Mouse (Mus musculus): ENCODE measurements around the gene E030030I06Rik. TPM values are rescaled to one million over a fixed set of nuclear protein-coding genes. Genes with fewer than 3 reads are reported as not detected.
"Not testable (repeated sequence)": the region's sequence is repeated elsewhere in the genome, so short reads cannot be mapped to it uniquely, and the experiment has no call there.

The E030030I06Rik gene
- total and polyA plus RNA-seq, 3 experiments, result 0.34 to 2.6 TPM; not detected in 1

DNA sequence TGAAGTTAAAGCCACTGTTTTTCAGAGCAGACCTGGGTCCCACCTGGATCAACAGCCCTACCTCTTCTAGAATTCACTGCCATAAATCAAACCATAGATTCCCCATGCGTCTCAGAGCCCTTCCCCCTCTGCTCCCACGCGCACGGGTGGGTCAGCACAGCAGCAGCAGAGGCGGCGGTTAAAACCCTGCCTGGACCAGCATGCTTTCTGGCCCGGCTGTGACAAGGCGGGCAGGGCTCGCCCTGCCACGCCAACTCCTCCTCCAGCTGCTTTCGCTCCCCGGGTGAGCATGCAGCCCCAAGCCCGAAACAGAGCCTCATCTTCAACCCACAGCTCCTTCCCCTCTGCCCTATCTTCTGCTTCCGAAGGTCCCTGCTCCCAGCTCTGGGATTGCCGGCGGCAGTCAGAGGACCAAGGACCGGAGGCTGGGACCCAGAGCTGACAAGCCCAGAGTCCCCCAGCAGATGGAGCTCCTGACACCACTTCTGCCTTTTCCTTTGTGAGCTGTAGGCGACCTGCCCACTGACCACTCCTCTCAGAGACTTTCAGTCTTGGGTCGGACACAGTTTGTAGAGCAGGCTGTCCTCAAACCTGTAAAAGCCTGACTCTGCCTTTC is 8.3 kb downstream of the E030030I06Rik start:
- Histone ChIP-seq H3K36me3 (replicated peaks) (no peaks in the 10 kb centered on the region), H3K27me3 (ENCODE audit: insufficient read depth, low read length) (no peaks in the 10 kb centered on the region), H3K4me1 (ENCODE audit: insufficient read depth, low read depth, low read length) (no peaks in the 10 kb centered on the region), H3K4me3 (ENCODE audit: low read depth, low read length) (no peak overlapping the region; the same call in 1 of the 2 replicates), H3K9me3 (replicated peaks) (no peaks in the 10 kb centered on the region)
- no peak for TF ChIP-seq TAL1 (conservative IDR thresholded peaks at IDR 0.05; ENCODE audit: low read depth, low read length)
- no peak for TF ChIP-seq POLR2AphosphoS5 (IDR thresholded peaks at IDR 0.05; ENCODE audit: insufficient replicate concordance, low read depth, low read length)
- TF ChIP-seq GATA1 (IDR thresholded peaks at IDR 0.05; ENCODE audit: borderline replicate concordance, low read length), result no peak
- TF ChIP-seq CTCF (IDR thresholded peaks at IDR 0.05; ENCODE audit: low read depth, low read length), result no peak
- no peak for TF ChIP-seq GATA2 (IDR thresholded peaks at IDR 0.05; ENCODE audit: borderline replicate concordance, low read depth, low read length)
- no peak for ATAC-seq (ENCODE audit: extremely low read depth, insufficient number of reproducible peaks, low FRiP score, poor library complexity, severe bottlenecking)
- no peak for DNase-seq (ENCODE audit: low spot score)

DNA sequence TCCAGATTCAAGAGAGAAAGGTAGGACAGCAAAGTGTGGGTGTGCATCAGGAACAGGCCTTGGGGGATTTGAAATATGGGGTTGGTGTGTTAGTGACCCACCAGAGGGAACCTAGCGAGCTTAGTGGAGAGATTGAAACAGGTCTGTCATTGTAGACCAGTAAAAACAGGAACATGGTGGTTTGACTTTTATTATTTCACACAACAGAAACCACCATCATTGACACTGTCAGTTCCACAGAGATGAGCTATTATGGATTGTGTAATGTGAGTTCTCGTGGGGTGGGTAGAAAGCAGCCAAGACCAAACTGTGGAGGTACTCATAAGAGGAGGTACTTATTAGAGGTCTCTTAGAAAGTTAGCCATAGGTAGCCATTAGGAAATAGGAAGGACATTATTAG is 74.5 kb downstream of the E030030I06Rik start:
- no peak overlapping the region for H3K4me3 ChIP-seq (ENCODE audit: low read depth, low read length)

DNA sequence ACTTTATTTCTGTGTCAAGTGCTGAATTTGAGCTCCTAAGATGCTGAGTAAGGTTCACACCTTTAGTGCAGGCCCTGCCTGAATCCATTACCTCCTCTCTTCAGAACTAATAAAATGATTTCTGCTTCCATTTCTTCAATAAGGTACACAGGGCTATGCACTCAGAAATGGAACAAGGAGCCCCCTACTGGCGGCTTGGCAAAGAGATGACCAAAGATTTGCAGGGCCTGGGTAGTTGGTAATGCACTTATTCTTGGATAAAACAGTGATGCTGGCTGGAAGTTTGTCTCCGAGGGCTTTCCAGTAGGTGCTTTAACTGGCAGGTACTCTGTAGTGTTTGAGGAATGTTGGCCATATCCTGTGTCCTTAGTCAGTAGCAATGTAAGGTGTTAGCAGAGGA is 76.3 kb downstream of the E030030I06Rik start:
- TF ChIP-seq TAL1 (conservative IDR thresholded peaks at IDR 0.05; ENCODE audit: low read depth, low read length) (no peak), CTCF (IDR thresholded peaks at IDR 0.05; ENCODE audit: low read depth, low read length) (no peak), POLR2AphosphoS5 (IDR thresholded peaks at IDR 0.05; ENCODE audit: insufficient replicate concordance, low read depth, low read length) (no peak), GATA1 (IDR thresholded peaks at IDR 0.05; ENCODE audit: borderline replicate concordance, low read length) (no peak), GATA2 (IDR thresholded peaks at IDR 0.05; ENCODE audit: borderline replicate concordance, low read depth, low read length) (no peak)
- Histone ChIP-seq H3K36me3 (replicated peaks) (no peaks in the 10 kb centered on the region), H3K27me3 (ENCODE audit: insufficient read depth, low read length) (0 out of 2 replicates have a peak, but pooled peaks cover under 1% of the 10 kb centered on the region), H3K9me3 (replicated peaks) (no peaks in the 10 kb centered on the region), H3K4me1 (ENCODE audit: insufficient read depth, low read depth, low read length) (no peaks in the 10 kb centered on the region), H3K4me3 (ENCODE audit: low read depth, low read length) (no peak overlapping the region)
- ATAC-seq (ENCODE audit: extremely low read depth, insufficient number of reproducible peaks, low FRiP score, poor library complexity, severe bottlenecking) (no peak), DNase-seq (ENCODE audit: low spot score) (no peak)

More for the DNA sequence above, 74.5 kb downstream of the E030030I06Rik start:
- ATAC-seq (ENCODE audit: extremely low read depth, insufficient number of reproducible peaks, low FRiP score, poor library complexity, severe bottlenecking), result no peak
- Histone ChIP-seq H3K9me3 (replicated peaks) (no peaks in the 10 kb centered on the region), H3K36me3 (replicated peaks) (no peaks in the 10 kb centered on the region), H3K27me3 (ENCODE audit: insufficient read depth, low read length) (0 out of 2 replicates have a peak, but pooled peaks cover 2% of the 10 kb centered on the region), H3K4me1 (ENCODE audit: insufficient read depth, low read depth, low read length) (no peaks in the 10 kb centered on the region)
- DNase-seq (ENCODE audit: low spot score), result no peak
- TF ChIP-seq GATA2 (IDR thresholded peaks at IDR 0.05; ENCODE audit: borderline replicate concordance, low read depth, low read length), result no peak
- TF ChIP-seq TAL1 (conservative IDR thresholded peaks at IDR 0.05; ENCODE audit: low read depth, low read length), result no peak
- TF ChIP-seq GATA1 (IDR thresholded peaks at IDR 0.05; ENCODE audit: borderline replicate concordance, low read length), result no peak
- TF ChIP-seq POLR2AphosphoS5 (IDR thresholded peaks at IDR 0.05; ENCODE audit: insufficient replicate concordance, low read depth, low read length), result no peak
- no peak for TF ChIP-seq CTCF (IDR thresholded peaks at IDR 0.05; ENCODE audit: low read depth, low read length)

DNA sequence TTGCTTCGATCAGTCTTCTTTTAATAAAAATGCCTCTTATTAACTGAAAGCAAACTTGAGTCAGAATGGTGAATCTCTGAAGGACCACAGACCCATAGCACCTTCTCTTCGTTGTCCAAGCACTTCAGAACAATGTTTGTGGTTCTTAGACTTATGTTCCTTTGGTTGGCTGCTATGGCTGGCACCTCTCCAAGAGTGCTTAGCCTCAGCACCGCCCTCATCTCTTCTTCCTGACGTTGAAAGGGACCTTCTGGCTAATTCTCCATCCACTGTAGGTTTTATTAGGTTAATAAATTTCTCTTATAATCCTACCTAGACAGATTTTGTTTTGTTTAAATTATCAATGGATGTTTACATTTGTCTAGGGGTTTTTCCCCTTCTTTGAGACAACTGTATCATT is 78.5 kb downstream of the E030030I06Rik start:
- TF ChIP-seq GATA2 (IDR thresholded peaks at IDR 0.05; ENCODE audit: borderline replicate concordance, low read depth, low read length) (no peak), CTCF (IDR thresholded peaks at IDR 0.05; ENCODE audit: low read depth, low read length) (no peak), GATA1 (IDR thresholded peaks at IDR 0.05; ENCODE audit: borderline replicate concordance, low read length) (no peak), POLR2AphosphoS5 (IDR thresholded peaks at IDR 0.05; ENCODE audit: insufficient replicate concordance, low read depth, low read length) (no peak), TAL1 (conservative IDR thresholded peaks at IDR 0.05; ENCODE audit: low read depth, low read length) (no peak)
- ATAC-seq (ENCODE audit: extremely low read depth, insufficient number of reproducible peaks, low FRiP score, poor library complexity, severe bottlenecking) (no peak), DNase-seq (ENCODE audit: low spot score) (no peak)

DNA sequence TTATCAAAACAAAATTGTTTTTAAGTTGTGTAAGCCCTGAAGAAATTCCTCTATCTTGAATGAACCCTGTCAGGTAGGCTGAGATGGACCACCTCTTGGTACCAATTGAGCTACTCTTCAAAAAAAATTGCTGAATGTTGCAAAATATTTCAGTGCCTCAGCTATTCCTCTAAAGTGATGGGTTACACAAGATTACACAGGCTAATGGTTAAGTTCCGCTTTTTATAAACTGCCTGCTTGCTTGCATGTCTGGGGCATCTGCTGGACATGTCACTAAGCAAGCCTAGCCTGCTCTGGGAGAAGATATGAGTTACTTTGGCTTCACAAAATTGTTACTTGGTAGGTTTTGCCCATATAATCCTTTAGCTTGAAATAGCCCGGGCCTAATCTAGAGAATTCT is 78.9 kb downstream of the E030030I06Rik start:
- no peak for ATAC-seq (ENCODE audit: extremely low read depth, insufficient number of reproducible peaks, low FRiP score, poor library complexity, severe bottlenecking)
- TF ChIP-seq POLR2AphosphoS5 (IDR thresholded peaks at IDR 0.05; ENCODE audit: insufficient replicate concordance, low read depth, low read length), result no peak
- TF ChIP-seq CTCF (IDR thresholded peaks at IDR 0.05; ENCODE audit: low read depth, low read length), result no peak
- TF ChIP-seq GATA2 (IDR thresholded peaks at IDR 0.05; ENCODE audit: borderline replicate concordance, low read depth, low read length), result no peak
- TF ChIP-seq TAL1 (conservative IDR thresholded peaks at IDR 0.05; ENCODE audit: low read depth, low read length), result no peak
- TF ChIP-seq GATA1 (IDR thresholded peaks at IDR 0.05; ENCODE audit: borderline replicate concordance, low read length), result no peak
- H3K36me3 ChIP-seq (replicated peaks), result no peaks in the 10 kb centered on the region
- DNase-seq (ENCODE audit: low spot score), result no peak
- no peak overlapping the region for H3K4me3 ChIP-seq (ENCODE audit: low read depth, low read length)
- no peaks in the 10 kb centered on the region for H3K27me3 ChIP-seq (ENCODE audit: insufficient read depth, low read length)
- H3K4me1 ChIP-seq (ENCODE audit: insufficient read depth, low read depth, low read length), result no peaks in the 10 kb centered on the region
- H3K9me3 ChIP-seq (replicated peaks), result no peaks in the 10 kb centered on the region

More for the DNA sequence above, 78.5 kb downstream of the E030030I06Rik start:
- Histone ChIP-seq H3K4me1 (ENCODE audit: insufficient read depth, low read depth, low read length) (no peaks in the 10 kb centered on the region), H3K36me3 (replicated peaks) (no peaks in the 10 kb centered on the region), H3K27me3 (ENCODE audit: insufficient read depth, low read length) (no peaks in the 10 kb centered on the region), H3K4me3 (ENCODE audit: low read depth, low read length) (no peak overlapping the region), H3K9me3 (replicated peaks) (no peaks in the 10 kb centered on the region)

DNA sequence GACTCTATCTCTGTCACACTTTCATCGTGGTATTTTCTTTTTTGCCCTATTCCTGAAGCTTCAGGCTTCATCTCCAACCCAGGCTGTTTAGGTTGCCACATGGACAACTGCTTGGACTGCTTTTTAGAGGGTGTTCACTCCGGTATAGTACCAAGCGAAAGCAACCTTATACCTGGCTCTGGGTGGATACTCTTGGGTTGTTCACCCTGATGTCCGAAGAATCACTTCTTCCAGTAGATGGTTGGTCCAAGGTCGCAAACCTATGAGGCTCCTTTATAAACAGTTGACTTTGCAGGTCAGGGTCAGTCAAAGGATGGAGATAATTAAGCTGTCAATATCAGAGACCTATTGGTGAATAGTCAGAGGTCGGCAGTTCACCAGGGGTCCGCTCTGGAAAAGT is 81.1 kb downstream of the E030030I06Rik start, which contains the start of gene 4930444G20Rik:
TSS of gene 4930444G20Rik (minus strand) at position 101 of the 400 bp plus-strand sequence.
- ATAC-seq (ENCODE audit: extremely low read depth, insufficient number of reproducible peaks, low FRiP score, poor library complexity, severe bottlenecking); H3K27me3 ChIP-seq (ENCODE audit: insufficient read depth, low read length); H3K36me3 ChIP-seq (replicated peaks); DNase-seq (ENCODE audit: low spot score); H3K4me3 ChIP-seq (ENCODE audit: low read depth, low read length); H3K9me3 ChIP-seq (replicated peaks); H3K4me1 ChIP-seq (ENCODE audit: insufficient read depth, low read depth, low read length): not testable (repeated sequence)

Other genes with a start within 250 kb of the E030030I06Rik start
- gene 4930444G20Rik, start 81.2 kb downstream of the E030030I06Rik start, total RNA-seq (2014; fragmentation: Nextera tagmentation), result not detected in 2 replicates
- not detected in 2 replicates for gene 4930444G20Rik, start 81.2 kb downstream of the E030030I06Rik start, total RNA-seq (2017)
- gene 4930444G20Rik, start 81.2 kb downstream of the E030030I06Rik start, polyA plus RNA-seq (2012), result not detected in 2 replicates
- gene Raet1e, start 9.3 kb upstream of the E030030I06Rik start, total RNA-seq (2014; fragmentation: Nextera tagmentation), result not detected in 2 replicates
- 0.23 and 0.27 TPM in 2 replicates for gene Raet1e, start 9.3 kb upstream of the E030030I06Rik start, total RNA-seq (2017)
- gene Raet1e, start 9.3 kb upstream of the E030030I06Rik start, polyA plus RNA-seq (2012), result 0.03 TPM in 1 of 2 replicates, not detected in the other
- 5.9 and 6.8 TPM in 2 replicates for gene H60b, start 9.3 kb upstream of the E030030I06Rik start, total RNA-seq (2014; fragmentation: Nextera tagmentation)
- 1.3 and 1.5 TPM in 2 replicates for gene H60b, start 9.3 kb upstream of the E030030I06Rik start, total RNA-seq (2017)
- gene H60b, start 9.3 kb upstream of the E030030I06Rik start, polyA plus RNA-seq (2012), result not detected in 2 replicates
- gene Raet1d, start 211.3 kb upstream of the E030030I06Rik start, total RNA-seq (2014; fragmentation: Nextera tagmentation), result not detected in 2 replicates
- not detected in 2 replicates for gene Raet1d, start 211.3 kb upstream of the E030030I06Rik start, total RNA-seq (2017)
- gene Raet1d, start 211.3 kb upstream of the E030030I06Rik start, polyA plus RNA-seq (2012), result not detected in 2 replicates